9 mouse cellular contexts compared by ENCODE assay signal in genomic region chr13:97434961-97435864, GRCm38 (mm10).
DNase-seq lines count a peak whose midpoint lies in the region; ATAC-seq lines count a peak whose summit lies in the region.
"Had no signal": no experiment of that assay in that cellular context is flagged by ENCODE, and none has a peak within 500 bp of the region (broad histone marks: within the 10 kb centered on the region; RNA-seq: fewer than 3 reads in every experiment).

No protein-coding gene starts in this region.

- peak overlapping the region; percentile 84 for H3K4me2 ChIP-seq in embryonic facial prominence, embryonic 13.5 days
- H3K4me2 ChIP-seq in hindbrain, embryonic 13.5 days = peak overlapping the region; percentile 55

- 2% methylated on average over 20 of the region's 20 CpGs for WGBS in embryonic facial prominence, embryonic 13.5 days
- WGBS in hindbrain, embryonic 13.5 days = 2% methylated on average over 20 of the region's 20 CpGs

- H3K27me3 ChIP-seq in embryonic facial prominence, embryonic 13.5 days = 0 out of 2 replicates have a peak, but pooled peaks cover 5% of the 10 kb centered on the region
- no peaks in the 10 kb centered on the region for H3K27me3 ChIP-seq in hindbrain, embryonic 13.5 days

- H3K36me3 ChIP-seq in embryonic facial prominence, embryonic 13.5 days = no peaks in the 10 kb centered on the region
- no peaks in the 10 kb centered on the region for H3K36me3 ChIP-seq in hindbrain, embryonic 13.5 days
- H3K36me3 ChIP-seq: G1E had no signal

- H3K4me1 ChIP-seq in embryonic facial prominence, embryonic 13.5 days = peaks cover 44% of the 10 kb centered on the region
- peaks cover 63% of the 10 kb centered on the region for H3K4me1 ChIP-seq in hindbrain, embryonic 13.5 days (replicated peaks)

- DNase-seq in kidney, adult 9 months = peak; percentile 23
- DNase-seq in kidney, adult 18-20 months = no peak
- peak; percentile 80 for DNase-seq in mesoderm, embryonic 11.5 days (ENCODE audit: low read depth, low spot score)
- no peak for DNase-seq in adipocyte (ENCODE audit: low spot score)
- DNase-seq in right cerebral cortex, postnatal 25 days = no peak

- H3K27ac ChIP-seq in embryonic facial prominence, embryonic 13.5 days = peak overlapping the region; percentile 66
- H3K27ac ChIP-seq in hindbrain, embryonic 13.5 days = peak overlapping the region; percentile 86

- H3K9ac ChIP-seq in embryonic facial prominence, embryonic 13.5 days = peak overlapping the region; percentile 72
- H3K9ac ChIP-seq in hindbrain, embryonic 13.5 days = peak overlapping the region; percentile 70

- peak overlapping the region; percentile 42 for H3K4me3 ChIP-seq in embryonic facial prominence, embryonic 13.5 days
- peak overlapping the region; percentile 32 for H3K4me3 ChIP-seq in hindbrain, embryonic 13.5 days

- no peak for ATAC-seq in embryonic facial prominence, embryonic 13.5 days (ENCODE audit: insufficient number of reproducible peaks, insufficient read depth, low FRiP score, low TSS enrichment, low read depth)
- peak; percentile 59; the same call in 1 of the 2 replicates for ATAC-seq in hindbrain, embryonic 13.5 days (ENCODE audit: low FRiP score)
- no peak for ATAC-seq in monocyte, adult 5-6 weeks (replicated peaks; ENCODE audit: insufficient number of reproducible peaks, low FRiP score, low TSS enrichment, poor library complexity, severe bottlenecking)

- H3K9me3 ChIP-seq in embryonic facial prominence, embryonic 13.5 days = no peaks in the 10 kb centered on the region
- no peaks in the 10 kb centered on the region for H3K9me3 ChIP-seq in hindbrain, embryonic 13.5 days
- H3K9me3 ChIP-seq: G1E had no signal

Comparison
In these comparisons a context has a peak if more than half of its experiments do, and no peak if none do; other contexts are left out.
1. DNase-seq: peak in kidney, adult 9 months (single experiment) and mesoderm, embryonic 11.5 days (single experiment); none in kidney, adult 18-20 months (single experiment), adipocyte (single experiment) and right cerebral cortex, postnatal 25 days (single experiment).